Mouse (Mus musculus) cerebellum, adult 2 months (tissue): ENCODE results near the gene Atxn7l1.

Experiments used
- CTCF ChIP-seq: fragments of 200-500 bp; IDR thresholded peaks from 2 replicates; pipeline ENCODE4 v1.5.1; 2011; ENCODE audit warnings: low read depth, mild to moderate bottlenecking, control low read depth, low read length, moderate library complexity, borderline replicate concordance; ENCODE audit not compliant: insufficient read depth
- POLR2A ChIP-seq: fragments of 200-500 bp; IDR thresholded peaks from 2 replicates; pipeline ENCODE4 v1.6.1; 2011; ENCODE audit warnings: low read length, control low read depth, borderline replicate concordance; ENCODE audit not compliant: insufficient read depth

GRCm38 (mm10) chr12:33129410-33129809, 18.1 kb upstream of the Atxn7l1 start:
- no peak for TF ChIP-seq CTCF
- TF ChIP-seq POLR2A: no peak
